Mouse (Mus musculus): ENCODE measurements around the gene 3100002H09Rik. TPM values are rescaled to one million over a fixed set of nuclear protein-coding genes. Genes with fewer than 3 reads are reported as not detected.

The 3100002H09Rik gene
- polyA plus RNA-seq, 1 experiment from 2014 or later, result not detected

DNA sequence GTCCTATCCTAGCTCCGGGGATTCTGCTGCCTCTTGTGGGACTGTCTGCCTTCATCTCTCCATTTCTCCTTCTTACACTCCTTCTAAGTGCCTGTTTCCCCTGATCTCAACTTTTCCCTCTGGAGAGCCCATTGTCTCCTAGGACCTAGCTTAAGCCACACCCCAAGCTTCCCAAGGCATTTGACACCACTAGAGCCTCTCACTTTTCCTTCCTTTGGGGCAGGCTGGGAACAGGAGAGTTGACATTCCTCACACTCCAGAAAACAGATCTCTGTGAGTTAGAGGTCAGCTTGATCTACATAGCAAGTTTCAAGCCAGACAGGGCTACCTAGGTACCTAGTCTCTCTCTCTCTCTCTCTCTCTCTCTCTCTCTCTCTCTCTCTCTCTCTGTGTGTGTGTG lies 3.6 kb upstream of the 3100002H09Rik start:
- no peak for DNase-seq (ENCODE audit: low spot score)
- H3K4me2 ChIP-seq (replicated peaks; ENCODE audit: low read depth), result no peak overlapping the region
- H3K27ac ChIP-seq (replicated peaks), result no peak overlapping the region
- WGBS, result 0% methylated on average over 1 of the region's 1 CpGs
- no peaks in the 10 kb centered on the region for H3K9me3 ChIP-seq (ENCODE audit: control insufficient read depth, low read length)
- H3K4me3 ChIP-seq (ENCODE audit: low read depth, low read length), result no peak overlapping the region
- H3K36me3 ChIP-seq (ENCODE audit: control insufficient read depth, insufficient read depth, low read length), result no peaks in the 10 kb centered on the region
- no peaks in the 10 kb centered on the region for H3K4me1 ChIP-seq (replicated peaks; ENCODE audit: control insufficient read depth, insufficient read depth)
- no peak overlapping the region for H3K9ac ChIP-seq (ENCODE audit: low read length)
- no peaks in the 10 kb centered on the region for H3K27me3 ChIP-seq (ENCODE audit: control insufficient read depth, insufficient read depth, low read length)
- TF ChIP-seq EP300 (optimal IDR thresholded peaks at IDR 0.05) (no peak), CTCF (IDR thresholded peaks at IDR 0.05; ENCODE audit: low read depth) (no peak)
- no peak for ATAC-seq (ENCODE audit: low FRiP score, low TSS enrichment)

DNA sequence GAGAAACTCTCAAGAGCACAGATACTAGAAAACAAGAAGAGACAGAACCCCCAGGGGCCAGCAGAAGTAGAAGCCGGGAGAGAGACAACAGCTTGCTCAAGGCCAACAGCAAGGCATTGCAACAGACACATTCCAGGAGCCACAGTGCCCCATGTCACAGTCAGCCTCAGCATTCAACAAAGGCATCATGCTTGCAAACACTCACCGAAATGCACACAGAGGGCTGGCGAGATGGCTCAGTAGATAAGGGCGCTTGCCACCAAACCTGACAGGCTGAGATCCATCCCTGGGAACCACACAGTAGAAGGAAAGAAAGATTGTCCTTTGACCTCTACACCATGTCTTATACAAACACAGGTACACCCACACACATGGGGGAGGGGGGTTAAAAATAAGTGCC lies 1.2 kb upstream of the 3100002H09Rik start:
- Histone ChIP-seq H3K9me3 (ENCODE audit: control insufficient read depth, low read length) (no peaks in the 10 kb centered on the region), H3K27ac (replicated peaks) (no peak overlapping the region), H3K4me3 (ENCODE audit: low read depth, low read length) (no peak overlapping the region), H3K27me3 (ENCODE audit: control insufficient read depth, insufficient read depth, low read length) (no peaks in the 10 kb centered on the region), H3K9ac (ENCODE audit: low read length) (no peak overlapping the region), H3K4me1 (replicated peaks; ENCODE audit: control insufficient read depth, insufficient read depth) (no peaks in the 10 kb centered on the region), H3K4me2 (replicated peaks; ENCODE audit: low read depth) (no peak overlapping the region), H3K36me3 (ENCODE audit: control insufficient read depth, insufficient read depth, low read length) (no peaks in the 10 kb centered on the region)
- 61% methylated on average over 4 of the region's 4 CpGs for WGBS
- DNase-seq (ENCODE audit: low spot score) (no peak), ATAC-seq (ENCODE audit: low FRiP score, low TSS enrichment) (no peak)
- TF ChIP-seq EP300 (optimal IDR thresholded peaks at IDR 0.05), result no peak
- no peak for TF ChIP-seq CTCF (IDR thresholded peaks at IDR 0.05; ENCODE audit: low read depth)

DNA sequence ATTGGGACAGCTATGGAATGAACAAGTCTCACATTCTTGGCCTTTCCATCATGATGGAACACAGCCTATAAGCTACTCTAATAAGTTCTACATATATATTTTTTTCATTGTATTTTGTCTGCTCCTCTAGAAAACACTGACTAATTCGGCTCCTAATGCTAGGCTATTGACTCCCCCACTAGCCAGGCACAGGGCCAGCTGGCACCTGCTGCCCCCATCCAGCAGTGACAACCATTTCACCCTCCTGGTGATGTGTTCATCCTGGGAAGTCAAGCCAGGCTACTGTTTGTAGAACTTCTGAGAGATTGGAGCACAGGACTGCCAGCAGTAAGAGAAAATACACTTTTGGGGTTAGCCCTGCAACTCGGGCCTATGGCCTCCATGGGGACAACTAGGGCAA lies 537 bp downstream of the 3100002H09Rik start:
- ATAC-seq (ENCODE audit: low FRiP score, low TSS enrichment), result no peak
- Histone ChIP-seq H3K4me2 (replicated peaks; ENCODE audit: low read depth) (no peak overlapping the region), H3K9me3 (ENCODE audit: control insufficient read depth, low read length) (no peaks in the 10 kb centered on the region), H3K27me3 (ENCODE audit: control insufficient read depth, insufficient read depth, low read length) (no peaks in the 10 kb centered on the region), H3K4me3 (ENCODE audit: low read depth, low read length) (no peak overlapping the region), H3K27ac (replicated peaks) (no peak overlapping the region), H3K4me1 (replicated peaks; ENCODE audit: control insufficient read depth, insufficient read depth) (no peaks in the 10 kb centered on the region), H3K9ac (ENCODE audit: low read length) (no peak overlapping the region), H3K36me3 (ENCODE audit: control insufficient read depth, insufficient read depth, low read length) (no peaks in the 10 kb centered on the region)
- DNase-seq (ENCODE audit: low spot score), result no peak
- WGBS, result 51% methylated on average over 2 of the region's 2 CpGs
- no peak for TF ChIP-seq CTCF (IDR thresholded peaks at IDR 0.05; ENCODE audit: low read depth)
- no peak for TF ChIP-seq EP300 (optimal IDR thresholded peaks at IDR 0.05)

DNA sequence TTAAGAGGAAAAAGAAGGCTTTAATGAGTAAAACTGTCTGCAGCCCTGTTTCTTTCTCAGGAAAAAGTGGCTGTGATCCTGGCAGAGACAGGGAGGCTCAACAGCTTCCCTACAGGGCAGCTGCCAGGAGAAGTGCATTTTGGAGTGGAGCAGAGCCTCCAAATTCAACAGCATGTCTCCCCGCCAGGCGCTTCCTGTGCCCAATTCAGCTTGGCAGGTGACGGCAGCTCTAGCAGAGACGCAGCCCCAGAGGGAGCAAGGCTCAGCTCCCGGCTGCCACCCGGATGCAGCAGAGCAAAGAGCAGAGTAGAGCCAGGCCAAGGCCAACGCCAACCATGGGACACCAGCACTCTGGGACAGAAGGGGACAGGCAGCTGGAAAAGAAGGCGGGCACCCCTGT lies 3.4 kb downstream of the 3100002H09Rik start:
- H3K4me3 ChIP-seq (ENCODE audit: low read depth, low read length), result no peak overlapping the region
- TF ChIP-seq CTCF (IDR thresholded peaks at IDR 0.05; ENCODE audit: low read depth) (no peak), EP300 (optimal IDR thresholded peaks at IDR 0.05) (no peak)
- ATAC-seq (ENCODE audit: low FRiP score, low TSS enrichment) (no peak), DNase-seq (ENCODE audit: low spot score) (no peak)
- H3K27me3 ChIP-seq (ENCODE audit: control insufficient read depth, insufficient read depth, low read length), result no peaks in the 10 kb centered on the region
- WGBS, result 72% methylated on average over 8 of the region's 8 CpGs
- H3K9ac ChIP-seq (ENCODE audit: low read length), result no peak overlapping the region
- H3K9me3 ChIP-seq (ENCODE audit: control insufficient read depth, low read length), result no peaks in the 10 kb centered on the region
- H3K4me1 ChIP-seq (replicated peaks; ENCODE audit: control insufficient read depth, insufficient read depth), result no peaks in the 10 kb centered on the region
- no peak overlapping the region for H3K4me2 ChIP-seq (replicated peaks; ENCODE audit: low read depth)
- no peaks in the 10 kb centered on the region for H3K36me3 ChIP-seq (ENCODE audit: control insufficient read depth, insufficient read depth, low read length)
- H3K27ac ChIP-seq (replicated peaks), result no peak overlapping the region

DNA sequence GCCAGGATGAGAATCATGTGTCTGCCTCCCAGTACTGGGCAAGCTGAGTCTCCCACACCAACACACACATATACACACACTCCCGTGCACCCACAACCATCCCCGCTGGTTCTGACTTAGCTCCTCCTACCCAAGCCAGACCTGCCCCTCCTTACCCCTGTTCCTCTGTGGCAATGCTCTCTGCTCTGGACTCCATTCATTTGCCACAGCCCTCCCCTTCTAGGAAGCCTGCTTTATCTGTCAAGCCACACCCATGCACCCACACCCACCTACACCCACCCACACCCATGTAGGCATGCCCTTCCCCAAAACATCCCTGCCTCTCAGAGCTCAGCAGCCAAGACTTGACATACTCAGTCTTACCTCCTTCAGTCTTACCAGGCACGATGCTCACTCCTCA lies 4.4 kb downstream of the 3100002H09Rik start:
- no peaks in the 10 kb centered on the region for H3K27me3 ChIP-seq (ENCODE audit: control insufficient read depth, insufficient read depth, low read length)
- no peak overlapping the region for H3K4me3 ChIP-seq (ENCODE audit: low read depth, low read length)
- DNase-seq (ENCODE audit: low spot score) (no peak), ATAC-seq (ENCODE audit: low FRiP score, low TSS enrichment) (no peak)
- no peak overlapping the region for H3K27ac ChIP-seq (replicated peaks)
- H3K9ac ChIP-seq (ENCODE audit: low read length), result no peak overlapping the region
- H3K4me1 ChIP-seq (replicated peaks; ENCODE audit: control insufficient read depth, insufficient read depth), result no peaks in the 10 kb centered on the region
- TF ChIP-seq CTCF (IDR thresholded peaks at IDR 0.05; ENCODE audit: low read depth) (no peak), EP300 (optimal IDR thresholded peaks at IDR 0.05) (no peak)
- no peaks in the 10 kb centered on the region for H3K36me3 ChIP-seq (ENCODE audit: control insufficient read depth, insufficient read depth, low read length)
- H3K9me3 ChIP-seq (ENCODE audit: control insufficient read depth, low read length), result no peaks in the 10 kb centered on the region
- whole genome bisulfite sequencing, result 59% methylated on average over 3 of the region's 3 CpGs
- no peak overlapping the region for H3K4me2 ChIP-seq (replicated peaks; ENCODE audit: low read depth)

DNA sequence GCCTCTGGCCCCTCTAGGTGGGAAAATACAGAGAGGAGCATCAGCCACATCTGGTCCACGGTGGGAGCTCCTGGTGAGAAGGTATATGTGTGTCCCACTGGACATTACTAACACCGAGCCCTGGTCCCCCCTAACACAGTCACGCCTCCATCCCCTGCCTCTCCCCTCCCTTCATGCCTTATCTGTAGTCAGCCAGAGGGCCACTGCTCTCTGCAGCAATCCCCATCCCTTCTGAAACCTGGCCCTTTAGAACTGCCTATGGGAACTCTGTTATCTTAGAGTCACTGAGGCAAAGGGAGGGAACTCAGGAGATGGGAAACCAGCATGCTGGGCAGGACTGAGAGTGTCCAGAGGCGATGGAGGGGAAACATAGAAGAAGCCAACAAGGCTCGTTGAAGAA lies 5.3 kb downstream of the 3100002H09Rik start:
- Histone ChIP-seq H3K27me3 (ENCODE audit: control insufficient read depth, insufficient read depth, low read length) (no peaks in the 10 kb centered on the region), H3K9ac (ENCODE audit: low read length) (no peak overlapping the region), H3K4me1 (replicated peaks; ENCODE audit: control insufficient read depth, insufficient read depth) (no peaks in the 10 kb centered on the region), H3K9me3 (ENCODE audit: control insufficient read depth, low read length) (no peaks in the 10 kb centered on the region), H3K4me2 (replicated peaks; ENCODE audit: low read depth) (no peak overlapping the region), H3K36me3 (ENCODE audit: control insufficient read depth, insufficient read depth, low read length) (no peaks in the 10 kb centered on the region), H3K27ac (replicated peaks) (no peak overlapping the region), H3K4me3 (ENCODE audit: low read depth, low read length) (no peak overlapping the region)
- DNase-seq (ENCODE audit: low spot score) (no peak), ATAC-seq (ENCODE audit: low FRiP score, low TSS enrichment) (no peak)
- TF ChIP-seq EP300 (optimal IDR thresholded peaks at IDR 0.05) (no peak), CTCF (IDR thresholded peaks at IDR 0.05; ENCODE audit: low read depth) (no peak)
- WGBS, result 59% methylated on average over 5 of the region's 5 CpGs
